Mouse (Mus musculus): ENCODE measurements around the gene Sgpp2. TPM values are rescaled to one million over a fixed set of nuclear protein-coding genes. Genes with fewer than 3 reads are reported as not detected.

The Sgpp2 gene
- polyA plus RNA-seq, 1 experiment from 2014 or later: 23.0 TPM

- no peak for ATAC-seq
- TF ChIP-seq CTCF (IDR thresholded peaks at IDR 0.05; ENCODE audit: low read depth): no peak
- peaks cover 42% of the 10 kb centered on the region for H3K36me3 ChIP-seq (ENCODE audit: control insufficient read depth, insufficient read depth)
- no peak overlapping the region for H3K4me3 ChIP-seq (ENCODE audit: low read depth, low read length)
- H3K27ac ChIP-seq (ENCODE audit: low read depth, low read length): no peak overlapping the region
- no peaks in the 10 kb centered on the region for H3K9me3 ChIP-seq (ENCODE audit: control insufficient read depth)
- no peaks in the 10 kb centered on the region for H3K27me3 ChIP-seq (replicated peaks; ENCODE audit: control insufficient read depth, insufficient read depth, low read length)
- H3K4me2 ChIP-seq (replicated peaks; ENCODE audit: low read depth): no peak overlapping the region
- no peaks in the 10 kb centered on the region for H3K4me1 ChIP-seq (replicated peaks; ENCODE audit: control insufficient read depth, insufficient read depth, low read length)
- 80% methylated on average over 12 of the region's 12 CpGs for WGBS
- H3K9ac ChIP-seq (ENCODE audit: low read depth, low read length): no peak overlapping the region
Observed at GRCm38 (mm10) chr1:78451070-78451854, 141.1 kb downstream of the Sgpp2 start.

- ATAC-seq: no peak
- Histone ChIP-seq H3K36me3 (ENCODE audit: control insufficient read depth, insufficient read depth) (peaks cover 49% of the 10 kb centered on the region), H3K4me1 (replicated peaks; ENCODE audit: control insufficient read depth, insufficient read depth, low read length) (no peaks in the 10 kb centered on the region), H3K27me3 (replicated peaks; ENCODE audit: control insufficient read depth, insufficient read depth, low read length) (no peaks in the 10 kb centered on the region), H3K4me3 (ENCODE audit: low read depth, low read length) (no peak overlapping the region), H3K4me2 (replicated peaks; ENCODE audit: low read depth) (no peak overlapping the region), H3K9me3 (ENCODE audit: control insufficient read depth) (no peaks in the 10 kb centered on the region), H3K9ac (ENCODE audit: low read depth, low read length) (no peak overlapping the region), H3K27ac (ENCODE audit: low read depth, low read length) (no peak overlapping the region)
- no peak for TF ChIP-seq CTCF (IDR thresholded peaks at IDR 0.05; ENCODE audit: low read depth)
- 93% methylated on average over 6 of the region's 6 CpGs for WGBS
Observed at GRCm38 (mm10) chr1:78452544-78452943, 142.4 kb downstream of the Sgpp2 start.

- no peak overlapping the region for H3K4me3 ChIP-seq (ENCODE audit: low read depth, low read length)
- WGBS: 95% methylated on average over 8 of the region's 8 CpGs
- H3K9ac ChIP-seq (ENCODE audit: low read depth, low read length): no peak overlapping the region
- peaks cover 55% of the 10 kb centered on the region for H3K36me3 ChIP-seq (ENCODE audit: control insufficient read depth, insufficient read depth)
- H3K4me2 ChIP-seq (replicated peaks; ENCODE audit: low read depth): no peak overlapping the region
- H3K27me3 ChIP-seq (replicated peaks; ENCODE audit: control insufficient read depth, insufficient read depth, low read length): no peaks in the 10 kb centered on the region
- H3K27ac ChIP-seq (ENCODE audit: low read depth, low read length): no peak overlapping the region
- no peak for TF ChIP-seq CTCF (IDR thresholded peaks at IDR 0.05; ENCODE audit: low read depth)
- no peaks in the 10 kb centered on the region for H3K9me3 ChIP-seq (ENCODE audit: control insufficient read depth)
- ATAC-seq: no peak
- no peaks in the 10 kb centered on the region for H3K4me1 ChIP-seq (replicated peaks; ENCODE audit: control insufficient read depth, insufficient read depth, low read length)
Observed at GRCm38 (mm10) chr1:78453886-78454285, 143.7 kb downstream of the Sgpp2 start.

- Histone ChIP-seq H3K27me3 (replicated peaks; ENCODE audit: control insufficient read depth, insufficient read depth, low read length) (no peaks in the 10 kb centered on the region), H3K36me3 (ENCODE audit: control insufficient read depth, insufficient read depth) (peaks cover 63% of the 10 kb centered on the region), H3K9ac (ENCODE audit: low read depth, low read length) (no peak overlapping the region), H3K4me2 (replicated peaks; ENCODE audit: low read depth) (no peak overlapping the region), H3K4me1 (replicated peaks; ENCODE audit: control insufficient read depth, insufficient read depth, low read length) (no peaks in the 10 kb centered on the region), H3K9me3 (ENCODE audit: control insufficient read depth) (no peaks in the 10 kb centered on the region), H3K4me3 (ENCODE audit: low read depth, low read length) (no peak overlapping the region), H3K27ac (ENCODE audit: low read depth, low read length) (no peak overlapping the region)
- TF ChIP-seq CTCF (IDR thresholded peaks at IDR 0.05; ENCODE audit: low read depth): peak; percentile 84
- WGBS: 38% methylated on average over 7 of the region's 7 CpGs
- no peak for ATAC-seq
Observed at GRCm38 (mm10) chr1:78454659-78455058, 144.5 kb downstream of the Sgpp2 start.

Other genes with a start within 250 kb of the Sgpp2 start
- gene Pax3, start 113.2 kb upstream of the Sgpp2 start, polyA plus RNA-seq (2015; fragmentation: Nextera tagmentation; extraction: Ambion mirVana): not detected in 2 replicates
- 59.2 and 61.5 TPM in 2 replicates for gene Farsb, start 178.6 kb downstream of the Sgpp2 start, polyA plus RNA-seq (2015; fragmentation: Nextera tagmentation; extraction: Ambion mirVana)
- gene Mogat1, start 200.6 kb downstream of the Sgpp2 start, polyA plus RNA-seq (2015; fragmentation: Nextera tagmentation; extraction: Ambion mirVana): 0.44 and 0.98 TPM in 2 replicates
- 3.6 and 5.6 TPM in 2 replicates for gene BC035947, start 201.8 kb downstream of the Sgpp2 start, polyA plus RNA-seq (2015; fragmentation: Nextera tagmentation; extraction: Ambion mirVana)